Mouse (Mus musculus): ENCODE results near the gene Gm10130. TPM values are rescaled to one million over a fixed set of nuclear protein-coding genes. Genes with fewer than 3 reads are reported as not detected.
A peak's percentile ranks its signal among the peaks of the same experiment; 100 is the strongest.
"Not testable (repeated sequence)": the region's sequence is repeated elsewhere in the genome, so short reads cannot be mapped to it uniquely, and the experiment has no call there.

The Gm10130 gene
- polyA plus RNA-seq (2012; rRNA removed): not detected in 2 replicates

- DNase-seq (ENCODE audit: low spot score): no peak
Observed at GRCm38 (mm10) chr2:150323402-150323801, at the start of gene Gm10130. Gene Gm10130, plus strand, starts transcription at chr2:150323702.

GRCm38 (mm10) chr2:150293669-150294068 lies 29.8 kb upstream of the Gm10130 start:
- no peak for DNase-seq (ENCODE audit: low spot score)

- no peak for DNase-seq (ENCODE audit: low spot score)
Observed at GRCm38 (mm10) chr2:150299096-150299495, 24.4 kb upstream of the Gm10130 start.

GRCm38 (mm10) chr2:150307183-150307773 lies 16.2 kb upstream of the Gm10130 start:
- DNase-seq (ENCODE audit: low spot score): no peak

GRCm38 (mm10) chr2:150310952-150311884 lies 12.3 kb upstream of the Gm10130 start:
- DNase-seq (ENCODE audit: low spot score): peak; percentile 73

- no peak for DNase-seq (ENCODE audit: low spot score)
Observed at GRCm38 (mm10) chr2:150316140-150316539, 7.4 kb upstream of the Gm10130 start.

- no peak for DNase-seq (ENCODE audit: low spot score)
Observed at GRCm38 (mm10) chr2:150318973-150319372, 4.5 kb upstream of the Gm10130 start.

- DNase-seq (ENCODE audit: low spot score): not testable (repeated sequence)
Observed at GRCm38 (mm10) chr2:150357136-150357535, 33.6 kb downstream of the Gm10130 start.

GRCm38 (mm10) chr2:150362113-150362877 lies 38.8 kb downstream of the Gm10130 start, which contains the start of gene 3300002I08Rik:
Gene 3300002I08Rik, minus strand, starts transcription at chr2:150362765.
- DNase-seq (ENCODE audit: low spot score): peak; percentile 57

- no peak for DNase-seq (ENCODE audit: low spot score)
Observed at GRCm38 (mm10) chr2:150362878-150363229, 39.4 kb downstream of the Gm10130 start.

GRCm38 (mm10) chr2:150385553-150386106 lies 62.1 kb downstream of the Gm10130 start:
- DNase-seq (ENCODE audit: low spot score): not testable (repeated sequence)

GRCm38 (mm10) chr2:150390198-150390597 lies 66.7 kb downstream of the Gm10130 start:
- DNase-seq (ENCODE audit: low spot score): no peak

GRCm38 (mm10) chr2:150412146-150412545 lies 88.6 kb downstream of the Gm10130 start:
- DNase-seq (ENCODE audit: low spot score): not testable (repeated sequence)

Other genes starting within 250 kb of the Gm10130 start
- 3.6 and 5.2 TPM in 2 replicates for gene Zfp120, start 187.0 kb upstream of the Gm10130 start, polyA plus RNA-seq (2012; rRNA removed)
- not detected in 2 replicates for gene Gm10770, start 144.0 kb upstream of the Gm10130 start, polyA plus RNA-seq (2012; rRNA removed)
- not detected in 2 replicates for gene Gm14139, start 141.9 kb upstream of the Gm10130 start, polyA plus RNA-seq (2012; rRNA removed)
- 3.6 and 3.9 TPM in 2 replicates for gene Zfp937, start 105.6 kb upstream of the Gm10130 start, polyA plus RNA-seq (2012; rRNA removed)
- 2.4 and 2.7 TPM in 2 replicates for gene Gm21994, start 68.1 kb upstream of the Gm10130 start, polyA plus RNA-seq (2012; rRNA removed)
- gene Gm14124, start 66.2 kb upstream of the Gm10130 start, polyA plus RNA-seq (2012; rRNA removed): 0.07 TPM in 2 replicates
- gene 3300002I08Rik, start 39.1 kb downstream of the Gm10130 start, polyA plus RNA-seq (2012; rRNA removed): 3.3 and 3.5 TPM in 2 replicates
- gene Zfp442, start 127.8 kb downstream of the Gm10130 start, polyA plus RNA-seq (2012; rRNA removed): 1.5 and 1.7 TPM in 2 replicates
- gene Zfp345, start 161.4 kb downstream of the Gm10130 start, polyA plus RNA-seq (2012; rRNA removed): 0.04 and 0.06 TPM in 2 replicates
- gene Cst7, start 246.7 kb downstream of the Gm10130 start, polyA plus RNA-seq (2012; rRNA removed): 0.48 and 0.71 TPM in 2 replicates